Mouse (Mus musculus): ENCODE results near the gene Brinp1. TPM values are rescaled to one million over a fixed set of nuclear protein-coding genes. Genes with fewer than 3 reads are reported as not detected.

Gene Brinp1
- polyA plus RNA-seq (2021; fragmentation: Nextera tagmentation), result 106 and 116 TPM in 2 replicates
- long read RNA-seq, experiment 1, transcript Brinp1-201 (8 exons, 3,212 nt), result major isoform, 616 of 741 reads
- long read RNA-seq, experiment 1, partial matches to known transcripts, result 91 of 741 reads
- long read RNA-seq, experiment 1, other reads (novel, unspliced or antisense), result 34 of 741 reads
- long read RNA-seq, experiment 2, transcript Brinp1-201 (8 exons, 3,212 nt), result major isoform, 83 of 151 reads
- long read RNA-seq, experiment 2, partial matches to known transcripts, result 24 of 151 reads
- long read RNA-seq, experiment 2, other reads (novel, unspliced or antisense), result 44 of 151 reads

DNA sequence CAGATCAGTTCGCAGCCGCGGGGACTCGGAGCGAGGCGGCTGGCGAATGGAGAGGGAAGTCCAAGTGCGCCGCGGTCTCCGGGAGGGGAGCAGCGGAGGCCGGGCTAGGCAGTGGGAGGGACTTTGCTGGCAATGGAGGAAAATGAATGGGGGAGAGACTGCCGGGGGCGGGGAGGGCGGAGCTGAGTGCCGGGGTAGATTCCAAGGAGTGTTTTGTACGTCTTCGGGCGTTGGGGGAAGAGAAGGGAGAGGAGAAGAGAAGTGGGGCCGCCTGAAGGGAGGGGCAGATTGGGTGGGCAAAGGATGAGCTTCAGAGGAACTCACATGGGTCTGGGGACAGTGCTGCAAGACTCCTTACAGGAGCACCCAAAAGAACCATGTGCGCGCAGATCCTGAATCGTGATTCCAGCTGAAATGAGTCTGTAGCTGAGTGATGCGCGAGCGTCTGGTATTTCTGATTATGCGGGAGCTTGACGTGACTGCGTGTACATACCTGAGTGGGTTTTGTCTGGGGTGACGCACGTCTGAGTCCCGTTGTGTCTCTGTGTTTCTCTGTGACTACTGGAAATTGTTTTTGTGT is at the start of gene Brinp1:
Gene Brinp1, minus strand, starts transcription at position 76 of the 580 bp plus-strand sequence.

